Mouse (Mus musculus) yolk sac, embryonic 10.5 days (tissue): Measurements from ENCODE around the gene B830017H08Rik.
A peak's percentile ranks its signal among the peaks of the same experiment; 100 is the strongest.

Experiments
- DNase-seq: peaks from one replicate; pipeline ENCODE4 v3.0.0-alpha.2; 2017; ENCODE audit warnings: low spot score

B830017H08Rik gene

DNA sequence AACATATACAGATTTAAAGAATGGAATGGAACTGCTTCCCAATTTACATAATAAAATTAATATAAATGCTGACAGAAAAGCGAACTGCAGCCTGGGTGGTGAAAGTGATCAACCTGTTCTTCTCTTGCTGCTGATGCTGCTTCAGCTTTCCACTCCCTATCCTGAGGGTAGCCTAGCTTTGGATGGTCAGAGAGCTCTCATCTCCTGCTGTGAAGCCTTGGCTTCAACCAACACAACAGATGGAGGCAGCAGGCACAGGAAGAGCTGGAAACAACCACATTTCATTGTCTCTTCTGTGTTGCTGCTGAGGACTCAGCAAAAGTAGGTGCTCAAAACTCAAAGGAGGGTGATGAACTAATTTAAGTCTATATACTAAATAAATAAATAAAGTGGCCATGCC, 18.9 kb downstream of the B830017H08Rik start:
- no peak for DNase-seq

DNA sequence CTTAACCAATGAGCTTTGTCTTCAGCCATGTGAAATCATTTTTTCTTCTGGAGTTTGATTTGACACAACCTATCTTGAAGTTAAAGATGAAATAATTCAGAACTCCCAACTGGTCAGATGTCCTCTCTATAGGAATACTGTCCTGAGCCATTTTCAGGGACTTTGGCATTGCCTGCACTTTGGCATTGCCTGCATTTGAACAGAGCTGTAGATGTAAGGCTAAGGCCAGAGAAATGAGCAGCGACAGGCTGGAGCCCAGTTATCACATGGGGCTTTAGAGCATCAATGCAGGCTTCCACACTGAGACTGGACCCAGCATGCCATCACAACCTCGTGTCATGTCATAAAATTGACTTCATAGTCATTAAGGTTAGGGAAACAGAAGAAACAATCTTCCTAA, 20.3 kb downstream of the B830017H08Rik start:
- DNase-seq, result no peak

DNA sequence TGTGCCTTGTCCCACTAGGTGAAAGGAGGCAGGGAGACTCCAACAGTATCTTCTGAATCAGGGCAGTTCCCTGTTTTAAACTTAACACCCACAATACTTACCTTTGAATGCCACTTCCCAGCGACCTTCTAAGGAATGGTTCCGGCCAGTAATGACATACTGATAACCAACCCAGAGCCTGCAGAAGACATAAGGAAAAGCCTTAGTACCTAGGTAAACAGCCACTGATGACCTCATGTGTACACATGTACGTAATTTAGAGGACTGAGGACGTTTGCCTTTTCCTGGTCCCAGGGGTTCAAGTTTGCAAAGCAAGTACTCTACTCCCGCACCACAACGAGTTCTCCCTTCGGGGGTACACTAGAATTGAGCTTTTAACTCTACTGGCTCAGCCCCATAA, 24.2 kb downstream of the B830017H08Rik start:
- DNase-seq, result no peak

DNA sequence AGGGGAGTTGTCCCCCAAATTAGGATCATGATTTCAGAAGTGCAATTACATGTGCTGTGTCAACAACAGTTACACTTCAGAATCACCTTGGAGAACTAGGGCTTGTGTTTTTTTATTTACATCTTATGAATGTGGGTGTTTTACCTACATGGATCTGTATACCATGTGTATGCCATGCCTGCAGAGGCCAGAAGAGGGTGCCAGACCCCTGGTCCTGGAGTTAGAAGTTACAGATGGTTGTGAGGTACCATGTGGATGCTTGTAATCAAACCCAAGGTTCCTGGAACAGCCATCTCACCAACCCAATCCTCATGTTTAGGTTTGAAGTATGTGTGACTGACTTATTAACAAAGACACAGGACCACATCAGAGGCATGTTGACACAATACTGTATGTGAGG, 25.7 kb downstream of the B830017H08Rik start:
- DNase-seq, result no peak

DNA sequence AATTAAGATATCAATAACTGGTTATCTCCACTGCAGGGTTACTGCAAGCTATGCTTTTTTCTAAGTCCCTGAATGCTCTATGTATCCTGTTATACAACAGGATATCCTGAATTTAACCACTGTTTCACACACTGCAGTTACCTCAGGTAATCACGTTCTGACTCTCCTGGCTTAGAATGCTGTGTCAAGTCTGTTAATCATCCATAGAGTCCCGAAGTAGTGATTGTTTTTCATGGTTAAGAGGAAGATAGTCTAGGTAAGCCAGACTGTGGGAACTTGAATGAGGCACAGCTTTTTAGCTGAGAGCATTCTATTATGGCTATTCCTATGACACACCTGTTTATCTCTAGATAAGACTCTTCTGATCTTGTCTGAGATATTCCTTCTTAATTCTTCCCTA, 32.4 kb downstream of the B830017H08Rik start:
- DNase-seq, result no peak

DNA sequence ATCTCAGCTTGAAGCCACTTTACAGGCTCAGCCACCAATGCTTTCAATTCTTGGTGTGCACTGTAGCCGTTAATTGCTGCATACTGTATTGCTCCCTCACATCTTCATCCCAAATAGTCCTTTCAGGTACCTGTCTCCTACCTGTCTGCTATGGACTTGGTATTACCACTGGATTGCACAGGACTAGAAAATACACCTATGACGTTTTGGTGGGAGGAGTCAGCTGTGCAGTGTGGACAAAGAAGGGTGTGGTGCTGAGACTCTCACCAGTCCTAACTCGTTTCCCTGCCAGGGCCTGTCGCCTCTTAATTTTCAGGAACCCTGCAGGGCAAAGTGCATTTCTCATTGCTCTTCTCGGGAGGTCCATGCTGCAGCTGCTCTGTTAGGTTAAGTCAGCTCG, 32.8 kb downstream of the B830017H08Rik start:
- peak; percentile 78 for DNase-seq

DNA sequence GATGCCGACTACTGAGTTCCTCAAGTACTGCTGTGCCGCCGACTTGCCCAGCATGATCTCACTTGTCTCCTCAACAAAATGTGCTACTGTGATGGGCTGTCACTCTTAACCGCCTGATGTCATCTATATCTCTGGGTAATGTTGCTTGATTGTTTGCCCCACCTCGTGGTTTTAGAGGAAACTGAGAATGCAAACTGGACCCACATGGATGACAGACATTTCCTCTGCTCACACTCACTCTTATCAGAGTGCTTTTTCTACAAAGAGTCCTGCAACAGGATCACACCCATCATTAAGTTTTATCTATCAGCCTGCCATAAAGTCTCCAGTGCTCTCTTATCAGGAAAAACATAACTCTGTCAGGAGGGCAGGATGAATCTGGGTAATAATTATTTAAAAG, 38.3 kb downstream of the B830017H08Rik start:
- no peak for DNase-seq

DNA sequence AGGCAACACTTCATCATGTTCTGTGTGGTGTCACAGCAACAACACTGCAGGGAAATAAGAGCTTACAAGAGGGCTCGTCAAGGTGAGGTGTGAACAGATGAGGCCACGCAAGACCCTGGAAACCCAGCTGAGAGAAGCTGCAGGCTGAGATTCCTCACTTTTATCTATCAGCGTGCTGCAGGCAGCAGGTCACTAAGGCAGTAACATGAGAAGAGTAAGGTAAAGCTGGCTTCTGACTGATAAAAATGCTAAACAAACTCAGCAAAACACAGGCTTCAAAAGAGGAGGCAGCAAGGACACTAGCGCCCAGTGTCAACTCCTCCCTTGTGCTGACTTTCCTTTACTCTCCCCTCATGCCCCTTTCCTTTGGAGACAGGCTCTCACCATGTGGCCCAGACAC, 40.1 kb downstream of the B830017H08Rik start:
- DNase-seq, result no peak

DNA sequence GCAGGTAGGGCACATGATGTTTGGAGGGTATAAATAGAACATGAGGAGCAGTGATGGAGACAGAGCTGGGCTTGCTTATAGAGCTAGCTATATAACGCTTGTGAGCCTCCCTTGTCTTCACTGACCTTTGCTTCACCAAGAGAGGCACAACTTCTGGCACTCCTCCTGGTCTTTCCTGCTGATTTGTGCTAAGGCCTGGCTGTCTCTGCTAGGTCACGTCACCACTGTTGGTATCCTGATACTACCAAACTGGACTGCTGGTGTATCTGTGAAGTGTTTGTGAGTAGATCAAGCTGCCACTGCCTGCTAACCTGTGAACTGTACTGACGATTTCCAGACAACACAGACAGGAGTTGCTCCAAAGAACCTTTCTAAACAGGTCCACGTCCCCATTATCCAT, 42.3 kb downstream of the B830017H08Rik start:
- DNase-seq, result no peak

DNA sequence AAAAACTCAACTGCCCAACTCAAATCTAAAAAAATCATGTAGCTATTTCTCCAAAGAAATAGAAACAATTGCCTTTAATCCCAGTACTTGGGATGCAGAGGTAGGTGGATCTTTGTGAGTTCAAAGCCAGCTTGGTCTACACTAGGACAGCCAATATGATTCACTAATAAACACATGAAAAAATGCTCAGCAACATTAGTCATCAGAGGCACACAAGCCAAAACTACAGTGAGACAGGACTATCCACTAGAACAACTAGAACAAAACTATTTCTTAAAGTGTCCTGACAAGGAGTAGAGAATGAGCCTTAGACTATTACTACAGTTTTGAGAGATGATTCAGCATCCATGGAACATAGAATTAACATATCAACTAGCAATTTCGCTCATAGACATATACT, 43.2 kb downstream of the B830017H08Rik start:
- DNase-seq, result no peak

DNA sequence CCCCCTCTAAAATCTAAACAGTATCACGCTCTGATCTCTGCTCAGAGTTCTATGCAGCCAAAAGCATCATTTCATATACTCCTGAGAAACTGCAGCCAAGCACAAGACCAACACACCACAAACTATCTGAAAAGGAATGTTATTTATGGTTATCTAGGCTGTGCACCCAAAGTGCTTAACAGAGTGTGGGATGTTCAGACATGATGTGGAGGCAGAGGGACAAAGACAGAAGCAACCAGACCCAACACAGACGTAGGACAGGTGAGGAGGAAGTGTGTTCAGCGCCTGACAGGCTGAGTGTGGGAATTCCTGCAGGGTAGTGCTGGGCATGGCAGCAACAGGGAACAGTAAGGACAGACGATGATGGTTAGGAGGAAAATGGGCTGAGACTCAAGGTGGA, 46.6 kb downstream of the B830017H08Rik start:
- DNase-seq, result no peak

DNA sequence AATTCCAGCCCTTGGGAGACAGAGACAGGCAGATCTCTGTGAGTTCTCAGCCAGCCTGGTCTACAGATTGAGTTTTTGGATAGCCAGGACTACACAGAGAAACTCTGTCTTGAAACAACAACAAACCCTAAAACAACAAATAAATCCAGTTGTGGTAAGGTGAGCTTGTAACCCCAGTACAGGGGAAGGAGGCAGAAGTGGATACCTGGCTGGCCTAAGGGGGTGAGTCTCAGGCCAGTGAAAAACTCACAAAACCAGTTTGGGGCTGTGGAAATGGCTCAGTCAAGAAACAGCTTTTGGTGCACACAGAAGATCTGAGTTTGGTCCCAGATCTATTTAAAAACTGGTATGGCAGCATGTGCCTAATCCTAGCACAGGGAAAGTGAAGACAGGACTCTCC, 49.3 kb downstream of the B830017H08Rik start:
- DNase-seq, result no peak

DNA sequence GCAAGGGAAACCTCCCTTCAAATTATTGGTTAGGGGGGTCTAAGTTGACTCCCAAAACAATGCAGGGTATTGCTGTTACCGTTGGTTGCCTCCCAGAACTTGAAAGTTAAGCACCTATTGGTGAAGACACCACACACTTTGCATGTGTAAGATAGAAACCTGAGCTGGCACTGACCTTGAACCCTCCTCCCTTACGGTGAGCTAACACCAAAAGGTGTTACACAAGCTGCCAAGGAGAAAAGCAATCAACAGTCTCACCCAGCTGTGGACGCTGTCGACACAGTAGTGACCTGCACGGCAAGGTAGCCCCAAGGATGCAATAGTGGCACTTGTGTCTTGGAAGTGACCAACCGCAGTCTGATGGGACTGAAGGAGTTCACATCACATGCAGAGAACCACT, 51.2 kb downstream of the B830017H08Rik start:
- no peak for DNase-seq
